Mouse (Mus musculus): ENCODE data around the gene Lgr6.

DNA sequence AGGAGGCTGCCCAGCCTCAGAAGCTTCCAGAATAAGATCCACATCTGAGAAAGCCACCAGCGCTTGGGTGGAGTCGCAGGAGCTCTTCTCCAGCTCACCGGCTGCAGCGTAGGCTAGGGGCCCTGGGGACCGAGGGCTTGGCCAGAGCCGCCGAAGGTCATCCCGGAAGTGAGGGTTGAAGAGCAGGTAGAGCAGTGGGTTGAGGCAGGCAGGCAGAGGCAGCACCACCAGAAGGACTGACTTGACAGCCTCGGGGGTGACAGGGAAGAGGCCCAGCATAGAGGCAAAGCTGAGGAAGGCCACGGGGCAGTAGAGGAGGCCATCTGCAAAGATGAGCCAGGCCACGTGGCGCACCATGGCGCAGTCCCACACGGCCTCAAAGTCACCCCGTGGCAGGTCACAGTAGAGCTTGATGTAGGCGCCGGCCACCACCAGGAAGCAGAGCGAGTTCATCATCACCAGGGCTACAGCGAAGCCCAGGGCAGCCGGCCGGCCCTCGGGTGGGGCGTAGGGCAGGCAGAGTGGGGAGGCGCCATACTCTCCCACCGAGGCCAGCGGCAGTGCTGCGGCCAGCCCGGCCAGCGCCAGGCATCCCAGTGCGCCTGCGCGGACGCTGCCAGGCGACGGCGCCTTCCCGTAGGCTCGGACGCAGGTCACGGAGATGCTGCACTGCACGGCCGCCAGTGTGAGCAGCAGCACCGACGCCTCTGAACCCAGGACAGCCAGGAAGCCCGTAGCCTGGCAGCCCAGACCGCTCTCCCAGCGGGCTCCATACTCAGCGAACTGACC is 117.7 kb downstream of the Lgr6 start:
- TF ChIP-seq CTCF (IDR thresholded peaks at IDR 0.05; ENCODE audit: low read depth, low read length) (no peak), POLR2A (IDR thresholded peaks at IDR 0.05; ENCODE audit: insufficient read depth, low read length) (no peak)

All from ES-Bruce4 (cell line).